Mouse (Mus musculus) kidney, adult 18-20 months (tissue): ENCODE measurements around the gene Tc2n.
"Not testable (repeated sequence)": the region's sequence is repeated elsewhere in the genome, so short reads cannot be mapped to it uniquely, and the experiment has no call there.

ENCODE experiments used
- DNase-seq: peaks from one replicate; pipeline ENCODE4 v3.0.0; 2021

The Tc2n gene

GRCm38 (mm10) chr12:101718054-101718754 is at the start of gene Tc2n:
Tc2n (minus strand) TSS chr12:101718523.
- peak; percentile 93 for DNase-seq

- DNase-seq = no peak
These were observed 49.2 kb upstream of the Tc2n start for GRCm38 (mm10) chr12:101767306-101768053.

- no peak for DNase-seq
These were observed 48.0 kb upstream of the Tc2n start for GRCm38 (mm10) chr12:101766228-101766852.

- no peak for DNase-seq
These were observed 46.5 kb upstream of the Tc2n start for GRCm38 (mm10) chr12:101764870-101765269.

- DNase-seq = no peak
These were observed 44.7 kb upstream of the Tc2n start for GRCm38 (mm10) chr12:101763065-101763464.

GRCm38 (mm10) chr12:101762054-101762453 is 43.7 kb upstream of the Tc2n start:
- no peak for DNase-seq

GRCm38 (mm10) chr12:101759440-101760045 is 41.2 kb upstream of the Tc2n start:
- no peak for DNase-seq

- no peak for DNase-seq
These were observed 40.4 kb upstream of the Tc2n start for GRCm38 (mm10) chr12:101758698-101759097.

- DNase-seq = no peak
These were observed 24.1 kb upstream of the Tc2n start for GRCm38 (mm10) chr12:101742375-101742774.

GRCm38 (mm10) chr12:101740486-101740885 is 22.2 kb upstream of the Tc2n start:
- no peak for DNase-seq

- DNase-seq = no peak
These were observed 21.7 kb upstream of the Tc2n start for GRCm38 (mm10) chr12:101740045-101740444.

GRCm38 (mm10) chr12:101718755-101719150 is 430 bp upstream of the Tc2n start:
- DNase-seq = no peak

- DNase-seq = no peak
These were observed 19.1 kb downstream of the Tc2n start for GRCm38 (mm10) chr12:101699176-101699575.

- DNase-seq = no peak
These were observed 21.8 kb downstream of the Tc2n start for GRCm38 (mm10) chr12:101696521-101696920.

GRCm38 (mm10) chr12:101680538-101680937 is 37.8 kb downstream of the Tc2n start:
- no peak for DNase-seq

GRCm38 (mm10) chr12:101667502-101667901 is 50.8 kb downstream of the Tc2n start:
- DNase-seq = no peak

- no peak for DNase-seq
These were observed 85.2 kb downstream of the Tc2n start for GRCm38 (mm10) chr12:101633137-101633536.

GRCm38 (mm10) chr12:101606622-101607021 is 111.7 kb downstream of the Tc2n start:
- DNase-seq = not testable (repeated sequence)
